Mouse (Mus musculus) heart, postnatal 0 days (tissue): Measurements from ENCODE around the gene Gm12569.

Experiments
- CTCF ChIP-seq: IDR thresholded peaks from 2 replicates; pipeline ENCODE4 v1.5.1; 2016; ENCODE audit warnings: antibody characterized with exemption, control low read depth, low read depth
- EP300 ChIP-seq: IDR thresholded peaks from 2 replicates; pipeline ENCODE4 v1.6.1; 2016; ENCODE audit warnings: antibody characterized with exemption, low read depth

GRCm38 (mm10) chr11:51219396-51219980, 785 bp upstream of the Gm12569 start:
- TF ChIP-seq EP300 (no peak), CTCF (no peak)
